Mouse (Mus musculus): ENCODE measurements around the gene Sorbs2. TPM values are rescaled to one million over a fixed set of nuclear protein-coding genes. Genes with fewer than 3 reads are reported as not detected.

The Sorbs2 gene
- polyA plus RNA-seq, 1 experiment from 2014 or later: 476 TPM

GRCm38 (mm10) chr8:45796331-45796740 lies 288.7 kb downstream of the Sorbs2 start:
- Histone ChIP-seq H3K36me3 (ENCODE audit: control insufficient read depth, insufficient read depth, low read length) (peaks cover 82% of the 10 kb centered on the region), H3K4me2 (ENCODE audit: low read length) (no peak overlapping the region)
- 58% methylated on average over 11 of the region's 11 CpGs for WGBS

DNA sequence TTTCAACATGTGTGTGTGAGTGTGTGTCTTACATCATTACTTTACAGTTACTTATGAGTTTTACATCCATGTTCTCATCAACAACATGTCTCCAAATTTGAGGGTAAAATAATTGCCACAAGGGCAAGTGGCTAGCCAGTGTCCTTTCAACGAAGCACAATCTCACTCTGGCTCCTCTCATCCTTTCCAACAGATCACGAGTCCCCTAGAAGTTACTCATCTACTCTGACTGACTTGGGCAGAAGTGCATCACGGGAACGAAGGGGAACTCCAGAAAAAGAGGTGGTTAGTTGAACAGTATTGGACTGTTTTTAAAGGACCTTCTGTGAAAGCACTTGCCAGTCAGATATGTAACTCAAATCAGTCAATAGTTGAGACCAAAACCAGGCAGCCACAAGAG lies 291.9 kb downstream of the Sorbs2 start:
- Histone ChIP-seq H3K27ac (replicated peaks in 1 of 2; ENCODE audit: control insufficient read depth in 1 of 2, insufficient read depth in 1 of 2, low read depth in 2 of 2, low read length in 2 of 2) (no peak overlapping the region), H3K4me1 (ENCODE audit: control insufficient read depth in 2 of 2, insufficient read depth in 2 of 2, low read length in 2 of 2) (peaks cover 6 to 7% of the 10 kb centered on the region in 2 experiments; a peak in 3 of 4 replicates), H3K9ac (ENCODE audit: low read length) (no peak overlapping the region), H3K4me2 (ENCODE audit: low read length) (no peak overlapping the region), H3K9me3 (ENCODE audit: control insufficient read depth, low read length) (no peaks in the 10 kb centered on the region), H3K4me3 (ENCODE audit: control insufficient read depth in 1 of 2, insufficient read depth in 1 of 2, low read depth in 1 of 2, low read length in 2 of 2) (no peak overlapping the region), H3K36me3 (ENCODE audit: control insufficient read depth, insufficient read depth, low read length) (peaks cover 82% of the 10 kb centered on the region), H3K27me3 (ENCODE audit: control insufficient read depth, insufficient read depth, low read length) (no peaks in the 10 kb centered on the region)
- no peak for ATAC-seq (ENCODE audit: insufficient number of reproducible peaks, insufficient read depth, low FRiP score, low read depth)
- 86% methylated on average over 4 of the region's 4 CpGs for WGBS

More at GRCm38 (mm10) chr8:45796331-45796740, 288.7 kb downstream of the Sorbs2 start:
- Histone ChIP-seq H3K4me1 (ENCODE audit: control insufficient read depth in 2 of 2, insufficient read depth in 2 of 2, low read length in 2 of 2) (peaks cover 6 to 7% of the 10 kb centered on the region in 2 experiments; a peak in 3 of 4 replicates), H3K27me3 (ENCODE audit: control insufficient read depth, insufficient read depth, low read length) (no peaks in the 10 kb centered on the region), H3K4me3 (ENCODE audit: control insufficient read depth in 1 of 2, insufficient read depth in 1 of 2, low read depth in 1 of 2, low read length in 2 of 2) (no peak overlapping the region), H3K9ac (ENCODE audit: low read length) (no peak overlapping the region), H3K27ac (replicated peaks in 1 of 2; ENCODE audit: control insufficient read depth in 1 of 2, insufficient read depth in 1 of 2, low read depth in 2 of 2, low read length in 2 of 2) (peak overlapping the region in 1 of 2 experiments; percentile 17; a peak in 1 of 4 replicates), H3K9me3 (ENCODE audit: control insufficient read depth, low read length) (no peaks in the 10 kb centered on the region)
- peak; percentile 50; the same call in 1 of the 2 replicates for ATAC-seq (ENCODE audit: insufficient number of reproducible peaks, insufficient read depth, low FRiP score, low read depth)

GRCm38 (mm10) chr8:45808597-45808996 lies 301.0 kb downstream of the Sorbs2 start:
- H3K27ac ChIP-seq (replicated peaks in 1 of 2; ENCODE audit: control insufficient read depth in 1 of 2, insufficient read depth in 1 of 2, low read depth in 2 of 2, low read length in 2 of 2): no peak overlapping the region
- no peaks in the 10 kb centered on the region for H3K4me1 ChIP-seq (ENCODE audit: control insufficient read depth in 2 of 2, insufficient read depth in 2 of 2, low read length in 2 of 2)
- no peaks in the 10 kb centered on the region for H3K9me3 ChIP-seq (ENCODE audit: control insufficient read depth, low read length)
- no peak overlapping the region for H3K4me2 ChIP-seq (ENCODE audit: low read length)
- no peak overlapping the region for H3K9ac ChIP-seq (ENCODE audit: low read length)
- no peak for ATAC-seq (ENCODE audit: insufficient number of reproducible peaks, insufficient read depth, low FRiP score, low read depth)
- no peaks in the 10 kb centered on the region for H3K27me3 ChIP-seq (ENCODE audit: control insufficient read depth, insufficient read depth, low read length)
- 90% methylated on average over 6 of the region's 6 CpGs for WGBS
- H3K4me3 ChIP-seq (ENCODE audit: control insufficient read depth in 1 of 2, insufficient read depth in 1 of 2, low read depth in 1 of 2, low read length in 2 of 2): no peak overlapping the region
- H3K36me3 ChIP-seq (ENCODE audit: control insufficient read depth, insufficient read depth, low read length): peaks cover 91% of the 10 kb centered on the region

DNA sequence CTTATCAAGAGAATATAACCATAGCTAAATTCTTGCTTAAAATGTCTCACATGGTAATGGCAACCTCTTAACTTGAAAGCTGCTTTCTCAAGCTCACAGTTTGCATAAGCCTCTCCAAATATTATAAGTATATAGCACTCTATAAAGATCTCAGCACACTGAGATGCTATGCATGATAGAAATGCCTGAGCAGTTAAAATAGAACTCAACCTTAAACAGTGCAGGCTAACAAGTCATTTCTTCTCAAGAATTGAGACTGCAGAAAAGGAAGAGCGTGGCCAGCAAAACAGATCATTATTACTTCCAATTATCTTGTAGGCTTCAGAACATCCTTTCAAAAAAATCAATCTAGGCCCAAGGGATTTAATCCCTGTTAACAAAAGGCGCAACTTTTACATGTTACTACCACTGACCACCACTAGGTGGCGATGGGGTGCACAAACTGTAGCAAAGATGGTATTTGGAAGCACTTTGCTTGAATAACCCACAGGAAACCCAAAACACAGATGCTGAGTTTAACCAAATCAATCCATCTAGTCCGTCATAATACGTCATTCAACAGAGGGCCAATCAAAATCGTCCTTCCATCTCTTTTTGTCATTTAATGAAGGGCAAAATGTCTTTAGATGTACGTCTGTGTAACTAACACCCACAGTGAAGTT lies 309.3 kb downstream of the Sorbs2 start:
- Histone ChIP-seq H3K4me3 (ENCODE audit: control insufficient read depth in 1 of 2, insufficient read depth in 1 of 2, low read depth in 1 of 2, low read length in 2 of 2) (no peak overlapping the region), H3K36me3 (ENCODE audit: control insufficient read depth, insufficient read depth, low read length) (peaks cover 87% of the 10 kb centered on the region), H3K27me3 (ENCODE audit: control insufficient read depth, insufficient read depth, low read length) (no peaks in the 10 kb centered on the region), H3K9ac (ENCODE audit: low read length) (no peak overlapping the region), H3K27ac (replicated peaks in 1 of 2; ENCODE audit: control insufficient read depth in 1 of 2, insufficient read depth in 1 of 2, low read depth in 2 of 2, low read length in 2 of 2) (no peak overlapping the region), H3K9me3 (ENCODE audit: control insufficient read depth, low read length) (no peaks in the 10 kb centered on the region), H3K4me1 (ENCODE audit: control insufficient read depth in 2 of 2, insufficient read depth in 2 of 2, low read length in 2 of 2) (peaks cover 0 to 5% of the 10 kb centered on the region in 2 experiments; a peak in 1 of 4 replicates), H3K4me2 (ENCODE audit: low read length) (no peak overlapping the region)
- ATAC-seq (ENCODE audit: insufficient number of reproducible peaks, insufficient read depth, low FRiP score, low read depth): no peak
- WGBS: 30% methylated on average over 7 of the region's 7 CpGs

DNA sequence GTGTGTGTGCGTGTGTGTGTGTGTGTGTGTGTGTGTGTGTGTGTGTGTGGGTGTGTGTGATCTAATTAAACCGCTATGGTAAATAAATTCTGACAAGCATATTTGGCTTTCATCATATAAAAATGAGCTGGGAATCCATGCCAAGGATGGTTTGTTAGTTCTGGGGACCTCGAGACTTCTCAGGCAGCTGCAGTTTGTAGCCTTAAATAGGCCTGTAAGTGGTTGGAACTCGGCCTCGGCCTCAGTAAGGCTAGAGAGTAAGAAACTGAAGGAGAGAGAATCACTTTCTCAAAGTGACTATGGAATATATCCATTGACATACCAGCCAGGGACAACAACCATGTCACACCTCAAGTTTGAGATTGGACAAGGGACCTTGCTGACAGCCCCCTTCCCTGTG lies 314.1 kb downstream of the Sorbs2 start:
- Histone ChIP-seq H3K4me3 (ENCODE audit: control insufficient read depth in 1 of 2, insufficient read depth in 1 of 2, low read depth in 1 of 2, low read length in 2 of 2) (no peak overlapping the region), H3K27ac (replicated peaks in 1 of 2; ENCODE audit: control insufficient read depth in 1 of 2, insufficient read depth in 1 of 2, low read depth in 2 of 2, low read length in 2 of 2) (peak overlapping the region in 1 of 2 experiments; percentile 34; a peak in 1 of 4 replicates), H3K27me3 (ENCODE audit: control insufficient read depth, insufficient read depth, low read length) (no peaks in the 10 kb centered on the region), H3K4me1 (ENCODE audit: control insufficient read depth in 2 of 2, insufficient read depth in 2 of 2, low read length in 2 of 2) (0 out of 4 replicates have a peak, but pooled peaks cover 0 to 2% of the 10 kb centered on the region in 2 experiments), H3K36me3 (ENCODE audit: control insufficient read depth, insufficient read depth, low read length) (peaks cover 92% of the 10 kb centered on the region), H3K9me3 (ENCODE audit: control insufficient read depth, low read length) (no peaks in the 10 kb centered on the region), H3K9ac (ENCODE audit: low read length) (no peak overlapping the region), H3K4me2 (ENCODE audit: low read length) (no peak overlapping the region)
- no peak for ATAC-seq (ENCODE audit: insufficient number of reproducible peaks, insufficient read depth, low FRiP score, low read depth)
- WGBS: 63% methylated on average over 5 of the region's 5 CpGs

GRCm38 (mm10) chr8:45829985-45830548 lies 322.5 kb downstream of the Sorbs2 start:
- H3K27me3 ChIP-seq (ENCODE audit: control insufficient read depth, insufficient read depth, low read length): no peaks in the 10 kb centered on the region
- no peak for ATAC-seq (ENCODE audit: insufficient number of reproducible peaks, insufficient read depth, low FRiP score, low read depth)

GRCm38 (mm10) chr8:45833896-45834295 lies 326.3 kb downstream of the Sorbs2 start:
- H3K4me1 ChIP-seq (ENCODE audit: control insufficient read depth in 2 of 2, insufficient read depth in 2 of 2, low read length in 2 of 2): peaks cover 4% of the 10 kb centered on the region in 2 experiments; a peak in 2 of 4 replicates
- ATAC-seq (ENCODE audit: insufficient number of reproducible peaks, insufficient read depth, low FRiP score, low read depth): no peak
- no peak overlapping the region for H3K4me2 ChIP-seq (ENCODE audit: low read length)
- no peak overlapping the region for H3K27ac ChIP-seq (replicated peaks in 1 of 2; ENCODE audit: control insufficient read depth in 1 of 2, insufficient read depth in 1 of 2, low read depth in 2 of 2, low read length in 2 of 2)
- no peaks in the 10 kb centered on the region for H3K27me3 ChIP-seq (ENCODE audit: control insufficient read depth, insufficient read depth, low read length)
- H3K9ac ChIP-seq (ENCODE audit: low read length): no peak overlapping the region
- no peaks in the 10 kb centered on the region for H3K9me3 ChIP-seq (ENCODE audit: control insufficient read depth, low read length)
- peaks cover 12% of the 10 kb centered on the region; the same call in 1 of the 2 replicates for H3K36me3 ChIP-seq (ENCODE audit: control insufficient read depth, insufficient read depth, low read length)
- H3K4me3 ChIP-seq (ENCODE audit: control insufficient read depth in 1 of 2, insufficient read depth in 1 of 2, low read depth in 1 of 2, low read length in 2 of 2): no peak overlapping the region
- 49% methylated on average over 2 of the region's 2 CpGs for WGBS

More at GRCm38 (mm10) chr8:45829985-45830548, 322.5 kb downstream of the Sorbs2 start:
- Histone ChIP-seq H3K9me3 (ENCODE audit: control insufficient read depth, low read length) (no peaks in the 10 kb centered on the region), H3K9ac (ENCODE audit: low read length) (no peak overlapping the region), H3K4me3 (ENCODE audit: control insufficient read depth in 1 of 2, insufficient read depth in 1 of 2, low read depth in 1 of 2, low read length in 2 of 2) (no peak overlapping the region), H3K4me2 (ENCODE audit: low read length) (no peak overlapping the region), H3K36me3 (ENCODE audit: control insufficient read depth, insufficient read depth, low read length) (peaks cover 47% of the 10 kb centered on the region), H3K4me1 (ENCODE audit: control insufficient read depth in 2 of 2, insufficient read depth in 2 of 2, low read length in 2 of 2) (0 out of 4 replicates have a peak, but pooled peaks cover 0 to 4% of the 10 kb centered on the region in 2 experiments), H3K27ac (replicated peaks in 1 of 2; ENCODE audit: control insufficient read depth in 1 of 2, insufficient read depth in 1 of 2, low read depth in 2 of 2, low read length in 2 of 2) (peak overlapping the region in 1 of 2 experiments; percentile 15; a peak in 1 of 4 replicates)
- WGBS: 68% methylated on average over 2 of the region's 2 CpGs
